Mouse (Mus musculus) layer of hippocampus, postnatal 10 days (tissue): Measurements from ENCODE around the gene Meig1. TPM values are rescaled to one million over a fixed set of nuclear protein-coding genes. Genes with fewer than 3 reads are reported as not detected.

ENCODE experiments used
- DNase-seq, 2 experiments: peaks; one replicate each; pipeline ENCODE4 v3.0.0; 2021; ENCODE audit warnings: low spot score in 2 of 2
- total RNA-seq, 2 experiments: library from RNA; stranded (reverse); gene quantifications; 2 replicates each; pipeline ENCODE4 v1.2.3; 2021

Gene Meig1
- total RNA-seq, 2 experiments from 2014 or later = 5.8 to 6.8 TPM

DNA sequence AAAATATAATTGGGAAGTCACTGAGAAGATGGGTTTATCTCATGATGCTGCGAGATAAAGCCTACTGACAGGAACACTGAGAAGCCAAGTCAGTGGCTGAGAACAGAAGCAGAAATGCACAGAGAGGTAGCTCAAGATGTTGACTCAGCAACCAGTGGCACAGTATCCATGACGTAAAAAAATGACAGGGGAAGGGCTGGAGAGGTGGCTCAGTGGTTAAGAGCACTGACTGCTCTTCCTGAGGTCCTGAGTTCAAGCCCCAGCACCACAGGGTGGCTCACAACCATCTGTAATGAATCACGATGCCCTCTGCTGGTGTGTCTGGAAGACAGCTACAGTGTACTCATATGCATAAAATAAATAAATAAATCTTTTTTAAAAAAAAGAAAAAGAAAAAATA lies 61.4 kb downstream of the Meig1 start:
- DNase-seq = no peak

Other genes starting within 250 kb of the Meig1 start
- gene Nmt2, start 138.4 kb downstream of the Meig1 start, total RNA-seq = 10 to 100 TPM; 76.4 to 78.5 TPM
- gene Rpp38, start 90.0 kb downstream of the Meig1 start, total RNA-seq = 1 to 10 TPM; 8.6 to 9.1 TPM
- gene Acbd7, start 86.5 kb downstream of the Meig1 start, total RNA-seq = 1 to 10 TPM; 1.9 to 2.0 TPM
- gene Olah, start 25.4 kb downstream of the Meig1 start, total RNA-seq = not detected
- 10 to 100 TPM; 10.6 to 13.5 TPM for gene Dclre1c, start 1.5 kb upstream of the Meig1 start, total RNA-seq
- 1 to 10 TPM; 4.7 to 4.8 TPM for gene Suv39h2, start 52.4 kb upstream of the Meig1 start, total RNA-seq
- gene Gm45902, start 90.1 kb upstream of the Meig1 start, total RNA-seq = 1 to 10 TPM; 6.7 to 7.0 TPM
- 10 to 100 TPM; 47.0 to 48.8 TPM for gene Hspa14, start 90.2 kb upstream of the Meig1 start, total RNA-seq
- gene Cdnf, start 90.4 kb upstream of the Meig1 start, total RNA-seq = 1 to 10 TPM in 1 of 2 experiments, under 1 TPM in 1; 0.98 to 1.4 TPM
- 10 to 100 TPM; 22.3 to 25.6 TPM for gene Fam107b, start 147.8 kb upstream of the Meig1 start, total RNA-seq